Mouse (Mus musculus) adrenal gland, postnatal 0 days (tissue): ENCODE measurements around the gene Gm17577. TPM values are rescaled to one million over a fixed set of nuclear protein-coding genes. Genes with fewer than 3 reads are reported as not detected.

Source experiments
- polyA plus RNA-seq: library from polyadenylated mRNA; unstranded; fragments of >200 nt; fragmentation: Nextera tagmentation; extraction: Ambion mirVana; gene quantifications from 2 replicates; pipeline ENCODE4 v1.2.1, GENCODE M21; 2015

Gene Gm17577
- polyA plus RNA-seq: not detected in 2 replicates

DNA sequence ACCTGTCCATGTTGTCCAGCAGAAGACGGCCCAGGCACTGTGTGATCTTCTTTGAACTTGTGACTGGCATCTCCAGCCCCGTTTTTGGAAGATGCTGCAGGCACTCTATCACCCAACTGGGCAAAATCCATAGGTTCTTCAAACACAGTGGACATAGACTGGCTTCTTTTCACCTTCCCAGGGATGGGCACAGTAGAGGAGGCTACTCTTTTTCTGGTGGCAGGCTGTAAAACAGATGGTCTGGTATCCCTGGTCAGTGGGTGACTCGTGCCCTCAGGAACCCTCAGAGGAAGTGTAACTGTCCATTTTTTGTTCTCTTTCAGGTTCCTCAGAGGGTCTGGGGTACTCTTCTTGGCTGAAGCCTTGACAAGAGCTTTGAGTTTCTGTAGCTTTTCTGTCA lies at the start of gene Gm17577:
Gene Gm17577 (minus strand): TSS at position 101 of the 400 bp plus-strand sequence.

GRCm38 (mm10) chrX:123222381-123222780 lies 24.3 kb downstream of the Gm17577 start, which contains the start of gene Srsx:
TSS of gene Srsx (minus strand) at chrX:123222481.

Other genes starting within 250 kb of the Gm17577 start
- not detected in 2 replicates for gene Gm17521, start 217.2 kb downstream of the Gm17577 start, polyA plus RNA-seq
- gene Cldn34c1, start 143.4 kb downstream of the Gm17577 start, polyA plus RNA-seq: 12.3 and 19.4 TPM in 2 replicates
- not detected in 2 replicates for gene Srsx, start 24.4 kb downstream of the Gm17577 start, polyA plus RNA-seq